33 mouse cellular contexts compared by ENCODE assay signal in the genomic region with DNA sequence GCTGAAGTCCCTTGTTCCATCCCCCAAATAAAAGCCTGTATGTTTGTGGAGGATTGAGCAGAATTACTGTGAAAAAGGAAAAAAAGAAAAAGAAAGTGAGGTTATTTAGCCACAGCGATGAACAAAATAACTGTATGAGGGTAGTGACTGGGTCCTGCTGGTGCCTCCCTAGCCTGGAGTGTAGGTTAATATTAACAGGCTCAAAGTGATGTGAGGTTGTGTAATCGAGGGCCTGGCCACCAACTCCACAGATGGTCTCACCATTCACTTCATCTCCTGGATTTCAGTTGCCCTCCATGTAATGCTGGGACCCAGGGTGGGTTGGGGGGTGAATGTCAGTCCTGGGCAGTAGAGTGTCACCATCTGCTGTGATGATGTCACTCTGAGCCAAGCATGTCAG. TPM values are rescaled to one million over a fixed set of nuclear protein-coding genes. Genes with fewer than 3 reads are reported as not detected.
DNase-seq lines count a peak whose midpoint lies in the region; ATAC-seq and TF ChIP-seq lines count a peak whose summit lies in the region.
"Had no signal": no experiment of that assay in that cellular context is flagged by ENCODE, and none has a peak within 500 bp of the region (broad histone marks: within the 10 kb centered on the region; RNA-seq: fewer than 3 reads in every experiment).

No protein-coding gene starts in this region.

- no peak for DNase-seq in lung, adult 2 months
- DNase-seq in liver, embryonic 11.5 days (ENCODE audit: low spot score): no peak
- no peak for DNase-seq in embryo, embryonic 11 days
- no peak for DNase-seq in natural killer cell, adult 2 months (ENCODE audit: low spot score in 2 of 2)
- DNase-seq in layer of hippocampus, adult 9-10 months (ENCODE audit: low spot score): no peak
- DNase-seq: adrenal gland, adult 8-10 months; B cell, adult 2 months; cerebellum, adult 8-10 months; cerebellum, postnatal 25 days; gastrocnemius, postnatal 10 days; heart, postnatal 36 days; layer of hippocampus, postnatal 36 days; lung, postnatal 14 days; right cerebral cortex, adult 18-20 months; spleen, adult 18-20 months; thymus, adult 2 months; thymus, postnatal 4 days had no signal

- H3K36me3 ChIP-seq in lung, embryonic 16.5 days (ENCODE audit: control insufficient read depth, insufficient read depth, low read length): no peaks in the 10 kb centered on the region
- H3K36me3 ChIP-seq in intestine, embryonic 16.5 days (ENCODE audit: control insufficient read depth, insufficient read depth, low read length): no peaks in the 10 kb centered on the region
- no peaks in the 10 kb centered on the region for H3K36me3 ChIP-seq in liver, embryonic 11.5 days (ENCODE audit: control insufficient read depth, insufficient read depth, low read length)
- H3K36me3 ChIP-seq in liver, embryonic 16.5 days (ENCODE audit: control insufficient read depth, insufficient read depth): no peaks in the 10 kb centered on the region
- H3K36me3 ChIP-seq: heart, embryonic 15.5 days; hindbrain, embryonic 12.5 days; limb, embryonic 10.5 days; limb, embryonic 15.5 days; midbrain, embryonic 10.5 days; neural tube, embryonic 12.5 days had no signal

- H3K4me3 ChIP-seq in lung, embryonic 16.5 days (ENCODE audit: low read length): no peak overlapping the region
- no peak overlapping the region for H3K4me3 ChIP-seq in lung, adult 2 months (replicated peaks; ENCODE audit: extremely low read depth, low read depth, low read length)
- H3K4me3 ChIP-seq in intestine, embryonic 16.5 days (ENCODE audit: low read length): no peak overlapping the region; the same call in 1 of the 2 replicates
- no peak overlapping the region for H3K4me3 ChIP-seq in liver, embryonic 11.5 days (ENCODE audit: low read depth, low read length)
- H3K4me3 ChIP-seq in liver, embryonic 16.5 days (ENCODE audit: low read depth, low read length): no peak overlapping the region
- H3K4me3 ChIP-seq: forebrain, embryonic 13.5 days; heart, embryonic 15.5 days; hindbrain, embryonic 12.5 days; layer of hippocampus, adult 2 months; limb, embryonic 10.5 days; limb, embryonic 15.5 days; midbrain, embryonic 10.5 days; neural tube, embryonic 12.5 days had no signal

- H3K4me1 ChIP-seq in lung, embryonic 16.5 days (replicated peaks; ENCODE audit: control insufficient read depth, insufficient read depth, low read length): no peaks in the 10 kb centered on the region
- H3K4me1 ChIP-seq in lung, adult 2 months (ENCODE audit: control insufficient read depth, insufficient read depth, low read length): no peaks in the 10 kb centered on the region
- peaks cover 5% of the 10 kb centered on the region for H3K4me1 ChIP-seq in intestine, embryonic 16.5 days (ENCODE audit: control insufficient read depth, insufficient read depth, low read length)
- H3K4me1 ChIP-seq in liver, embryonic 11.5 days (replicated peaks; ENCODE audit: control insufficient read depth, insufficient read depth, low read length): no peaks in the 10 kb centered on the region
- H3K4me1 ChIP-seq in liver, embryonic 16.5 days (ENCODE audit: control insufficient read depth, low read depth, low read length): no peaks in the 10 kb centered on the region; the same call in 1 of the 2 replicates
- H3K4me1 ChIP-seq: forebrain, embryonic 13.5 days; heart, embryonic 15.5 days; hindbrain, embryonic 12.5 days; limb, embryonic 10.5 days; limb, embryonic 15.5 days; midbrain, embryonic 10.5 days; neural tube, embryonic 12.5 days had no signal

- H3K9me3 ChIP-seq in lung, embryonic 16.5 days (ENCODE audit: control insufficient read depth, low read length): no peaks in the 10 kb centered on the region
- no peaks in the 10 kb centered on the region for H3K9me3 ChIP-seq in intestine, embryonic 16.5 days (ENCODE audit: control insufficient read depth, low read length)
- H3K9me3 ChIP-seq in liver, embryonic 11.5 days (ENCODE audit: control insufficient read depth, low read length): no peaks in the 10 kb centered on the region
- no peaks in the 10 kb centered on the region for H3K9me3 ChIP-seq in liver, embryonic 16.5 days (replicated peaks; ENCODE audit: control insufficient read depth, low read length)
- H3K9me3 ChIP-seq: forebrain, embryonic 13.5 days; heart, embryonic 15.5 days; hindbrain, embryonic 12.5 days; limb, embryonic 10.5 days; limb, embryonic 15.5 days; midbrain, embryonic 10.5 days; neural tube, embryonic 12.5 days had no signal

- no peaks in the 10 kb centered on the region for H3K27me3 ChIP-seq in lung, embryonic 16.5 days (ENCODE audit: control insufficient read depth, insufficient read depth, low read depth, low read length)
- no peaks in the 10 kb centered on the region for H3K27me3 ChIP-seq in intestine, embryonic 16.5 days (replicated peaks; ENCODE audit: control insufficient read depth, insufficient read depth, low read length)
- H3K27me3 ChIP-seq in liver, embryonic 11.5 days (replicated peaks; ENCODE audit: control insufficient read depth, insufficient read depth, low read length): no peaks in the 10 kb centered on the region
- no peaks in the 10 kb centered on the region for H3K27me3 ChIP-seq in liver, embryonic 16.5 days (ENCODE audit: control insufficient read depth, insufficient read depth, low read depth, low read length)
- H3K27me3 ChIP-seq: forebrain, embryonic 13.5 days; heart, embryonic 15.5 days; hindbrain, embryonic 12.5 days; limb, embryonic 15.5 days; neural tube, embryonic 12.5 days had no signal

- ATAC-seq in lung, embryonic 16.5 days (ENCODE audit: low read depth): peak; percentile 47; the same call in 1 of the 2 replicates
- ATAC-seq in intestine, embryonic 16.5 days: peak; percentile 85
- peak; percentile 63 for ATAC-seq in liver, embryonic 11.5 days (replicated peaks; ENCODE audit: low FRiP score)
- ATAC-seq in liver, embryonic 16.5 days (ENCODE audit: low read depth): peak; percentile 76
- ATAC-seq: activated CD4-positive, CD25-positive, alpha-beta regulatory T cell, adult 4 months; forebrain, embryonic 13.5 days; hindbrain, postnatal 0 days; midbrain, embryonic 16.5 days had no signal

- no peak for TF ChIP-seq CTCF in lung, adult 2 months (IDR thresholded peaks at IDR 0.05; ENCODE audit: insufficient read depth, low read length)

- no peak for TF ChIP-seq POLR2A in lung, adult 2 months (IDR thresholded peaks at IDR 0.05; ENCODE audit: borderline replicate concordance, extremely low read depth, low read depth, low read length)

- no peak overlapping the region for H3K9ac ChIP-seq in lung, embryonic 16.5 days (ENCODE audit: low read length)
- no peak overlapping the region for H3K9ac ChIP-seq in intestine, embryonic 16.5 days (ENCODE audit: low read depth, low read length)
- H3K9ac ChIP-seq in liver, embryonic 11.5 days (ENCODE audit: low read depth, low read length): no peak overlapping the region
- H3K9ac ChIP-seq in liver, embryonic 16.5 days (ENCODE audit: low read depth, low read length): no peak overlapping the region
- H3K9ac ChIP-seq: forebrain, embryonic 13.5 days; heart, embryonic 15.5 days; hindbrain, embryonic 12.5 days; limb, embryonic 15.5 days; neural tube, embryonic 12.5 days had no signal

- H3K27ac ChIP-seq in lung, embryonic 16.5 days (ENCODE audit: low read length): no peak overlapping the region
- no peak overlapping the region for H3K27ac ChIP-seq in intestine, embryonic 16.5 days (ENCODE audit: low read length)
- peak overlapping the region; percentile 66 for H3K27ac ChIP-seq in liver, embryonic 11.5 days (ENCODE audit: low read depth, low read length)
- H3K27ac ChIP-seq in liver, embryonic 16.5 days (ENCODE audit: low read length): peak overlapping the region; percentile 73
- H3K27ac ChIP-seq: forebrain, embryonic 13.5 days; heart, embryonic 15.5 days; hindbrain, embryonic 12.5 days; hindbrain, postnatal 0 days; layer of hippocampus, adult 2 months; limb, embryonic 10.5 days; limb, embryonic 15.5 days; midbrain, embryonic 10.5 days; neural tube, embryonic 12.5 days had no signal

- H3K4me2 ChIP-seq in lung, embryonic 16.5 days (ENCODE audit: low read depth, low read length): no peak overlapping the region
- H3K4me2 ChIP-seq in intestine, embryonic 16.5 days (ENCODE audit: low read depth, low read length): 0 out of 2 replicates have a peak overlapping the region, but pooled peaks have one; percentile 13
- peak overlapping the region; percentile 29; the same call in 1 of the 2 replicates for H3K4me2 ChIP-seq in liver, embryonic 11.5 days
- H3K4me2 ChIP-seq in liver, embryonic 16.5 days (ENCODE audit: low read depth, low read length): 0 out of 2 replicates have a peak overlapping the region, but pooled peaks have one; percentile 32
- H3K4me2 ChIP-seq: forebrain, embryonic 13.5 days; heart, embryonic 15.5 days; hindbrain, embryonic 12.5 days; limb, embryonic 15.5 days; neural tube, embryonic 12.5 days had no signal

- 39% methylated on average over 2 of the region's 2 CpGs for WGBS in lung, embryonic 16.5 days
- 59% methylated on average over 2 of the region's 2 CpGs for WGBS in lung, adult 2 months
- WGBS in intestine, embryonic 16.5 days: 34% methylated on average over 2 of the region's 2 CpGs
- 63% methylated on average over 2 of the region's 2 CpGs for WGBS in liver, embryonic 11.5 days
- WGBS in liver, embryonic 16.5 days (ENCODE audit: insufficient replicate concordance): 50% methylated on average over 2 of the region's 2 CpGs

RNA-seq across cellular contexts. Expression of a gene that starts 5.8 kb away (rescaled TPM):
- not detected in 2 replicates for polyA plus RNA-seq in lung, embryonic 16.5 days (2015; fragmentation: Nextera tagmentation; extraction: Ambion mirVana)
- not detected in 2 replicates for polyA plus RNA-seq in lung, adult 2 months (2012; rRNA removed)
- 0.09 and 0.31 TPM in 2 replicates for polyA plus RNA-seq in intestine, embryonic 16.5 days (2015; fragmentation: Nextera tagmentation; extraction: Ambion mirVana)
- polyA plus RNA-seq in liver, embryonic 11.5 days (2014; fragmentation: Nextera tagmentation; extraction: Ambion mirVana): not detected in 2 replicates
- 0.07 and 0.12 TPM in 2 replicates for polyA plus RNA-seq in liver, embryonic 16.5 days (2015; fragmentation: Nextera tagmentation; extraction: Ambion mirVana)
- polyA plus RNA-seq: activated CD4-positive, CD25-positive, alpha-beta regulatory T cell, adult 4 months; embryonic facial prominence, embryonic 11.5 days; forebrain, embryonic 13.5 days; heart, embryonic 15.5 days; hindbrain, embryonic 12.5 days; hindbrain, postnatal 0 days; limb, embryonic 10.5 days; limb, embryonic 15.5 days; midbrain, embryonic 10.5 days; midbrain, embryonic 16.5 days; neural tube, embryonic 12.5 days; thymus, adult 2 months had no signal

RNA-seq across cellular contexts. Expression of a gene that starts 13.6 kb away (rescaled TPM):
- not detected in 2 replicates for polyA plus RNA-seq in lung, embryonic 16.5 days (2015; fragmentation: Nextera tagmentation; extraction: Ambion mirVana)
- polyA plus RNA-seq in lung, adult 2 months (2012; rRNA removed): not detected in 2 replicates
- polyA plus RNA-seq in intestine, embryonic 16.5 days (2015; fragmentation: Nextera tagmentation; extraction: Ambion mirVana): 0.12 TPM in 1 of 2 replicates, not detected in the other
- 0.16 and 0.17 TPM in 2 replicates for polyA plus RNA-seq in liver, embryonic 11.5 days (2014; fragmentation: Nextera tagmentation; extraction: Ambion mirVana)
- polyA plus RNA-seq in liver, embryonic 16.5 days (2015; fragmentation: Nextera tagmentation; extraction: Ambion mirVana): 0.06 TPM in 2 replicates
- polyA plus RNA-seq: activated CD4-positive, CD25-positive, alpha-beta regulatory T cell, adult 4 months; embryonic facial prominence, embryonic 11.5 days; forebrain, embryonic 13.5 days; heart, embryonic 15.5 days; hindbrain, embryonic 12.5 days; hindbrain, postnatal 0 days; limb, embryonic 10.5 days; limb, embryonic 15.5 days; midbrain, embryonic 10.5 days; midbrain, embryonic 16.5 days; neural tube, embryonic 12.5 days had no signal

RNA-seq across cellular contexts. Expression of a gene that starts 24.7 kb away (rescaled TPM):
- 1.9 and 17.1 TPM in 2 replicates for polyA plus RNA-seq in lung, embryonic 16.5 days (2015; fragmentation: Nextera tagmentation; extraction: Ambion mirVana)
- 0.07 TPM in 1 of 2 replicates, not detected in the other for polyA plus RNA-seq in lung, adult 2 months (2012; rRNA removed)
- polyA plus RNA-seq in intestine, embryonic 16.5 days (2015; fragmentation: Nextera tagmentation; extraction: Ambion mirVana): 53.8 and 90.3 TPM in 2 replicates
- polyA plus RNA-seq in liver, embryonic 11.5 days (2014; fragmentation: Nextera tagmentation; extraction: Ambion mirVana): 847 and 933 TPM in 2 replicates
- polyA plus RNA-seq in liver, embryonic 16.5 days (2015; fragmentation: Nextera tagmentation; extraction: Ambion mirVana): 1,299 and 1,398 TPM in 2 replicates
- polyA plus RNA-seq: activated CD4-positive, CD25-positive, alpha-beta regulatory T cell, adult 4 months; forebrain, embryonic 13.5 days; hindbrain, embryonic 12.5 days; hindbrain, postnatal 0 days; limb, embryonic 10.5 days; midbrain, embryonic 10.5 days; midbrain, embryonic 16.5 days; thymus, adult 2 months had no signal

RNA-seq across cellular contexts. Expression of a gene that starts 50.5 kb away (rescaled TPM):
- polyA plus RNA-seq in lung, embryonic 16.5 days (2015; fragmentation: Nextera tagmentation; extraction: Ambion mirVana): 0.49 TPM in 1 of 2 replicates, not detected in the other
- polyA plus RNA-seq in lung, adult 2 months (2012; rRNA removed): 0.10 and 0.22 TPM in 2 replicates
- polyA plus RNA-seq in intestine, embryonic 16.5 days (2015; fragmentation: Nextera tagmentation; extraction: Ambion mirVana): 1.3 and 1.9 TPM in 2 replicates
- polyA plus RNA-seq in liver, embryonic 11.5 days (2014; fragmentation: Nextera tagmentation; extraction: Ambion mirVana): 21.2 and 21.8 TPM in 2 replicates
- polyA plus RNA-seq in liver, embryonic 16.5 days (2015; fragmentation: Nextera tagmentation; extraction: Ambion mirVana): 47.0 and 51.0 TPM in 2 replicates
- polyA plus RNA-seq: activated CD4-positive, CD25-positive, alpha-beta regulatory T cell, adult 4 months; forebrain, embryonic 13.5 days; gonadal fat pad, adult 2 months; heart, embryonic 15.5 days; hindbrain, embryonic 12.5 days; limb, embryonic 10.5 days; midbrain, embryonic 10.5 days; midbrain, embryonic 16.5 days had no signal

Comparison
In these comparisons a context has a peak if more than half of its experiments do, and no peak if none do; other contexts are left out.
1. H3K27ac ChIP-seq: peak in liver, embryonic 11.5 days (single experiment) and liver, embryonic 16.5 days (single experiment); none in lung, embryonic 16.5 days (single experiment) and intestine, embryonic 16.5 days (single experiment).
2. Peak in every context shown above with its lines, with median percentiles within 50 percentile points of each other: ATAC-seq.